Mouse (Mus musculus): ENCODE data around the gene Hilpda. TPM values are rescaled to one million over a fixed set of nuclear protein-coding genes. Genes with fewer than 3 reads are reported as not detected.

Hilpda gene
- polyA plus RNA-seq, 1 experiment from 2014 or later, result 34.9 TPM

GRCm38 (mm10) chr6:29299112-29299511 is 26.8 kb downstream of the Hilpda start:
- no peak overlapping the region for H3K27ac ChIP-seq (ENCODE audit: low read length)
- no peak for ATAC-seq (ENCODE audit: low FRiP score, low TSS enrichment)
- no peaks in the 10 kb centered on the region for H3K36me3 ChIP-seq (ENCODE audit: insufficient read depth, low read length)
- H3K9me3 ChIP-seq (ENCODE audit: low read length), result peaks cover 4% of the 10 kb centered on the region; the same call in 1 of the 2 replicates
- H3K4me3 ChIP-seq (ENCODE audit: low read length), result no peak overlapping the region
- no peaks in the 10 kb centered on the region for H3K4me1 ChIP-seq (ENCODE audit: insufficient read depth, low read length)
- H3K9ac ChIP-seq (replicated peaks; ENCODE audit: low read length), result no peak overlapping the region
- H3K27me3 ChIP-seq (ENCODE audit: insufficient read depth, low read length), result no peaks in the 10 kb centered on the region
- WGBS, result 57% methylated on average over 2 of the region's 2 CpGs
- H3K4me2 ChIP-seq (replicated peaks; ENCODE audit: low read depth, low read length), result no peak overlapping the region

DNA sequence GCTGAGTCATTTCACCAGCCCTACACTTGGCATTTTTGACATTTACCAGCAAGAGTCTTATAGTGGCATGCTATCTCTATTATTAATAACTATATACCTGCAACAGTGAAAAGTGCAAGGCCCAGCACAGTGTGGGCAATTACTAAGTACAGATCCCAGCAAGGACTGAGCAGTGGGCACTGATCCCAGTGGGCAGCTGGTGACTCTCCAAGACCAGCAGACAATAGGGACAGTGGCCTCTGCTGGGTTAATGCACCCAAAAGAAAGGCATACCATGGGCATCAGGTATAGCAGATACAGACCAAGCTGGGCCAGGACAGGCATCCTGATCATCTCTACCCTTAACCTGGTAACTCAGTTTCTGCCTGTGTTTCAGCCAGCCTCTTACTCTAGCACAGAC is 31.0 kb downstream of the Hilpda start:
- Histone ChIP-seq H3K9me3 (ENCODE audit: low read length) (peaks cover 10% of the 10 kb centered on the region; the same call in 1 of the 2 replicates), H3K27ac (ENCODE audit: low read length) (no peak overlapping the region), H3K4me2 (replicated peaks; ENCODE audit: low read depth, low read length) (no peak overlapping the region), H3K9ac (replicated peaks; ENCODE audit: low read length) (no peak overlapping the region), H3K27me3 (ENCODE audit: insufficient read depth, low read length) (no peaks in the 10 kb centered on the region), H3K4me3 (ENCODE audit: low read length) (no peak overlapping the region), H3K36me3 (ENCODE audit: insufficient read depth, low read length) (no peaks in the 10 kb centered on the region), H3K4me1 (ENCODE audit: insufficient read depth, low read length) (no peaks in the 10 kb centered on the region)
- ATAC-seq (ENCODE audit: low FRiP score, low TSS enrichment), result no peak

GRCm38 (mm10) chr6:29303726-29304125 is 31.4 kb downstream of the Hilpda start:
- Histone ChIP-seq H3K9me3 (ENCODE audit: low read length) (peaks cover 10% of the 10 kb centered on the region; the same call in 1 of the 2 replicates), H3K4me2 (replicated peaks; ENCODE audit: low read depth, low read length) (no peak overlapping the region), H3K27me3 (ENCODE audit: insufficient read depth, low read length) (no peaks in the 10 kb centered on the region), H3K4me1 (ENCODE audit: insufficient read depth, low read length) (no peaks in the 10 kb centered on the region), H3K36me3 (ENCODE audit: insufficient read depth, low read length) (no peaks in the 10 kb centered on the region), H3K4me3 (ENCODE audit: low read length) (no peak overlapping the region), H3K9ac (replicated peaks; ENCODE audit: low read length) (no peak overlapping the region), H3K27ac (ENCODE audit: low read length) (no peak overlapping the region)
- WGBS, result 35% methylated on average over 5 of the region's 5 CpGs
- no peak for ATAC-seq (ENCODE audit: low FRiP score, low TSS enrichment)

DNA sequence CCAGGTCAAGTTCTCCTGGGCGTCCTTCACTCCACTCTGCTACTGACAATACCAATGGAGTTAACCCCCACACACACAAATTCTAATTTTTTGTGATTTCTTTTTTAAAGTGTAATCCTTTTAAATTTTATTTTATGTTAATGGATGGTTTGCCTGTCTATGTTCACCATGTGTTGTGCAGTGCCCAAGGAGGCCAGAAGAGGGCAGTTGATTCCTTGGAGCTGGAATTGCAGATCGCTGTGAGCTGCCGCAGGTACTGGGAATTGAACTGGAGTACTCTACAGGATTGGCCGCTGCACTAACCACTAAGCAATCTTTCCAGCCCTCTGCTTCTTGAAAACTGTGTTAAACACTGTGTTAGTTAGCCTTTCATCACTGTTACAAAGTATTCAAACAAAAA is 33.2 kb downstream of the Hilpda start:
- 86% methylated on average over 4 of the region's 4 CpGs for WGBS
- Histone ChIP-seq H3K4me1 (ENCODE audit: insufficient read depth, low read length) (no peaks in the 10 kb centered on the region), H3K4me2 (replicated peaks; ENCODE audit: low read depth, low read length) (no peak overlapping the region), H3K9me3 (ENCODE audit: low read length) (peaks cover 6% of the 10 kb centered on the region; the same call in 1 of the 2 replicates), H3K9ac (replicated peaks; ENCODE audit: low read length) (no peak overlapping the region), H3K27ac (ENCODE audit: low read length) (no peak overlapping the region), H3K4me3 (ENCODE audit: low read length) (no peak overlapping the region), H3K36me3 (ENCODE audit: insufficient read depth, low read length) (no peaks in the 10 kb centered on the region), H3K27me3 (ENCODE audit: insufficient read depth, low read length) (no peaks in the 10 kb centered on the region)
- ATAC-seq (ENCODE audit: low FRiP score, low TSS enrichment), result no peak

DNA sequence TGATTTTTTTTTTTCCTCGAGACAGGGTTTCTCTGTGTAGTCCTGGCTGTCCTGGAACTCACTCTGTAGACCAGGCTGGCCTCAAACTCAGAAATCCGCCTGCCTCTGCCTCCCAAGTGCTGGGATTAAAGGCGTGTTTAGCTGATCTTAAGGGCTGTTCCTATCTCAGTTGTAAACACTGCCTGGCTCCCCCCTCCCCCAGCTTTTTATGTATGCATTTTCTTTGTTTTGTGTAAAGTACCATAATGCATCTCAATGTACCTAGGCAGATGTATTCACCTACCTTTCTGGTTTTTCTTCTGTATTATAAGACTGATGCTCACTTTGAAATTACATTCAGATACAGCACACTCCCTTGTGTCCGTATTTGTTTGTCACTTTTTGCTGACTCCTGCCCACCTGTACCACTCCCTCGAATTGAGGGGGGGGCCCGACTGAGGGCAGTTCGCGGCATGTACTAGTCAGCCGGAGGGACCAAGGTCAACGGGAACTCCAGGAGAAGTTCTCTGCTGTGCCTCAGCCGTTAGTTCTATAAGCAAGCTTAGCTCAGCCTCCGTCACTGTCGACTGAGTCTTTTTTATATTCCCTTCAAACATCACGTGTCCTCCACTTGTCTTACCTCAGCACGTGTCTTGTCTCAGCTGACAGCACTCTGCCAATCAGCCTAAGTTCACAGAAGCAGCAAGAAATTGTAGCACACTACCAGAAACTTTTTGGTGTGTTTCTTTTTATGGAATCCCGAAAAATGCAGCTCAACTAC is 36.7 kb downstream of the Hilpda start:
- H3K36me3 ChIP-seq (ENCODE audit: insufficient read depth, low read length), result no peaks in the 10 kb centered on the region
- H3K4me1 ChIP-seq (ENCODE audit: insufficient read depth, low read length), result no peaks in the 10 kb centered on the region
- no peak overlapping the region for H3K27ac ChIP-seq (ENCODE audit: low read length)
- WGBS, result 90% methylated on average over 16 of the region's 16 CpGs
- H3K9me3 ChIP-seq (ENCODE audit: low read length), result peaks cover 6% of the 10 kb centered on the region; the same call in 1 of the 2 replicates
- no peak overlapping the region for H3K4me2 ChIP-seq (replicated peaks; ENCODE audit: low read depth, low read length)
- ATAC-seq (ENCODE audit: low FRiP score, low TSS enrichment), result no peak
- no peaks in the 10 kb centered on the region for H3K27me3 ChIP-seq (ENCODE audit: insufficient read depth, low read length)
- H3K4me3 ChIP-seq (ENCODE audit: low read length), result no peak overlapping the region
- H3K9ac ChIP-seq (replicated peaks; ENCODE audit: low read length), result no peak overlapping the region

GRCm38 (mm10) chr6:29313690-29314202 is 41.5 kb downstream of the Hilpda start:
- Histone ChIP-seq H3K4me1 (ENCODE audit: insufficient read depth, low read length) (peaks cover 7% of the 10 kb centered on the region), H3K27me3 (ENCODE audit: insufficient read depth, low read length) (no peaks in the 10 kb centered on the region), H3K4me3 (ENCODE audit: low read length) (no peak overlapping the region), H3K9me3 (ENCODE audit: low read length) (no peaks in the 10 kb centered on the region), H3K27ac (ENCODE audit: low read length) (no peak overlapping the region), H3K4me2 (replicated peaks; ENCODE audit: low read depth, low read length) (no peak overlapping the region), H3K36me3 (ENCODE audit: insufficient read depth, low read length) (no peaks in the 10 kb centered on the region), H3K9ac (replicated peaks; ENCODE audit: low read length) (no peak overlapping the region)
- 72% methylated on average over 14 of the region's 14 CpGs for WGBS
- no peak for ATAC-seq (ENCODE audit: low FRiP score, low TSS enrichment)

DNA sequence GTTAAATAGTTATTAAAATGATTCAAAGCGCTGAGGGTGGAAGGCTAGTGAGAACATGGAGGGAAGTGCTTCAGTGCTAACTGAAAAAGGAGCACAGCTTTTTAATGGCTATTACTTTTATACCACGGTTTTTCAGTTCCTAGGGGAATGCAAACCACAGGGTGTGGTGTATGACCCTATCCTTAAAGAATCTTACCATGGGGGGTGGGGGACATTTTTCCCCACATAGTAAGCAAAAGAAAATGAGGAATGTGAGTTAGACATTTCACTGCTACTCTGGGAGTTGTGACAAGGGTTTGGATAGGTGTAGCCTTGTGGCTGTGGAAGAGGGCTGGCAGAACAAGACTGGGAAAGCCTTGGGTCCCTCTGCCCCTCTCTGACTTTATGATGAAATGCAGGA is 45.0 kb downstream of the Hilpda start:
- no peak; the same call in 1 of the 2 replicates for ATAC-seq (ENCODE audit: low FRiP score, low TSS enrichment)
- H3K9ac ChIP-seq (replicated peaks; ENCODE audit: low read length), result no peak overlapping the region
- H3K36me3 ChIP-seq (ENCODE audit: insufficient read depth, low read length), result no peaks in the 10 kb centered on the region
- no peaks in the 10 kb centered on the region for H3K27me3 ChIP-seq (ENCODE audit: insufficient read depth, low read length)
- H3K4me3 ChIP-seq (ENCODE audit: low read length), result no peak overlapping the region
- no peak overlapping the region for H3K27ac ChIP-seq (ENCODE audit: low read length)
- 61% methylated on average over 2 of the region's 2 CpGs for WGBS
- H3K4me2 ChIP-seq (replicated peaks; ENCODE audit: low read depth, low read length), result no peak overlapping the region
- no peaks in the 10 kb centered on the region for H3K9me3 ChIP-seq (ENCODE audit: low read length)
- peaks cover 14% of the 10 kb centered on the region for H3K4me1 ChIP-seq (ENCODE audit: insufficient read depth, low read length)

- Histone ChIP-seq H3K4me3 (ENCODE audit: low read length) (no peak overlapping the region), H3K9me3 (ENCODE audit: low read length) (no peaks in the 10 kb centered on the region), H3K27me3 (ENCODE audit: insufficient read depth, low read length) (no peaks in the 10 kb centered on the region), H3K4me2 (replicated peaks; ENCODE audit: low read depth, low read length) (no peak overlapping the region), H3K27ac (ENCODE audit: low read length) (no peak overlapping the region), H3K4me1 (ENCODE audit: insufficient read depth, low read length) (peaks cover 14% of the 10 kb centered on the region), H3K36me3 (ENCODE audit: insufficient read depth, low read length) (no peaks in the 10 kb centered on the region), H3K9ac (replicated peaks; ENCODE audit: low read length) (no peak overlapping the region)
- WGBS, result 37% methylated on average over 3 of the region's 3 CpGs
- ATAC-seq (ENCODE audit: low FRiP score, low TSS enrichment), result no peak
Measured at GRCm38 (mm10) chr6:29317941-29318340, 45.7 kb downstream of the Hilpda start.

DNA sequence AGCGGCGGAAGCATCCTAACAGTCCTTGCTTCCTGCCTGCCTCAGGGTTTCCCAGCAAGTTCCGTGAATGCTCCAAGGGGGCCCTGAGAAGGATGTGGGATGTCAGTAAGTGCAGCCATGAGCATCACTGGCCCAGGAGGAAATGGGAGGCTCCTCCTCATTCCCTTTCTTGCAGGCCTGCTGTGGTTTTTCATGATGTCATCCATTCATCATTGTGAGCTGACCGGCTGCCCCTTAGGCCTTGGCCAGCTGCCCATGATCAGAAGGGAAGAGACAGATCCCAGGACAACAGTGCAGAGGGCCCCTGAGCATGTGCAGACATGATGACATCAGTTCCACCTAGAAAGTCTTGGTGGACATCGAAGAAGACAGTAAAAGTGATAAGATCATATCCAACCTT is 46.6 kb downstream of the Hilpda start, which contains the start of gene Fam71f1:
TSS of gene Fam71f1 (plus strand) at position 262 of the 400 bp plus-strand sequence.
- ATAC-seq (ENCODE audit: low FRiP score, low TSS enrichment), result peak; percentile 85
- Histone ChIP-seq H3K9me3 (ENCODE audit: low read length) (no peaks in the 10 kb centered on the region), H3K9ac (replicated peaks; ENCODE audit: low read length) (no peak within 1 kb of the TSS), H3K4me2 (replicated peaks; ENCODE audit: low read depth, low read length) (no peak within 1 kb of the TSS), H3K27ac (ENCODE audit: low read length) (no peak within 1 kb of the TSS), H3K4me1 (ENCODE audit: insufficient read depth, low read length) (peaks cover 14% of the 10 kb centered on the region), H3K27me3 (ENCODE audit: insufficient read depth, low read length) (no peaks in the 10 kb centered on the region), H3K36me3 (ENCODE audit: insufficient read depth, low read length) (no peaks in the 10 kb centered on the region), H3K4me3 (ENCODE audit: low read length) (no peak within 1 kb of the TSS)
- 22% methylated on average over 3 of the region's 5 CpGs for WGBS

DNA sequence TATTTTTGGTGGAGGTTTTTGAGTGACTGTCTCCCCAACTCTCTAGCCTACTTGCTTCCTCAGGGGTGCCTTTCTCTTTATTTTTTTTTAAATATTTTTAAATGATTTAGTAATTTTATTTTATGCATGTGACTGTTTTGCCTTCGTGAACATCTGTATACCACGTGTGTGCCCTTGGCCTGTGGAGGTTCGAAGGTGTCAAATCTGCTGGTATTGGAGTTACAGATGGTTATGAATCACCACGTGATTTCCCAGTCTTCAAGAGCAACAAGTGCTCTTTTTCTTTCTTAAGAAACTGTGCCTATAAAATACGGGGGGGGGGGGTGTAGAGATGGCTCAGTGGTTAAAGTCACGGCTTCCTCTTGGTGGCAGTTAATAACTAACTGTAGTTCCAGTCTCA is 49.3 kb downstream of the Hilpda start:
- 77% methylated on average over 6 of the region's 6 CpGs for WGBS

More for the DNA sequence above, 49.3 kb downstream of the Hilpda start:
- Histone ChIP-seq H3K4me2 (replicated peaks; ENCODE audit: low read depth, low read length) (no peak overlapping the region), H3K9ac (replicated peaks; ENCODE audit: low read length) (no peak overlapping the region), H3K4me3 (ENCODE audit: low read length) (no peak overlapping the region), H3K9me3 (ENCODE audit: low read length) (no peaks in the 10 kb centered on the region), H3K27ac (ENCODE audit: low read length) (no peak overlapping the region), H3K36me3 (ENCODE audit: insufficient read depth, low read length) (no peaks in the 10 kb centered on the region), H3K4me1 (ENCODE audit: insufficient read depth, low read length) (peaks cover 14% of the 10 kb centered on the region), H3K27me3 (ENCODE audit: insufficient read depth, low read length) (no peaks in the 10 kb centered on the region)
- ATAC-seq (ENCODE audit: low FRiP score, low TSS enrichment), result no peak

Data from kidney, embryonic 16.5 days (tissue).